Mouse (Mus musculus): ENCODE measurements around the gene Khk. TPM values are rescaled to one million over a fixed set of nuclear protein-coding genes. Genes with fewer than 3 reads are reported as not detected.

Gene Khk
- polyA plus RNA-seq, 1 experiment = 27.8 TPM

GRCm38 (mm10) chr5:30907413-30908059 lies 13.7 kb upstream of the Khk start, which contains the start of gene Ost4:
Ost4 (minus strand) TSS chr5:30907788.
- peaks cover 32% of the 10 kb centered on the region for H3K4me1 ChIP-seq (ENCODE audit: control insufficient read depth, insufficient read depth, insufficient read length, low read length)
- peak within 1 kb of the TSS; percentile 76 for H3K27ac ChIP-seq (replicated peaks; ENCODE audit: low read depth, low read length)
- H3K4me3 ChIP-seq (ENCODE audit: insufficient read depth, low read depth, low read length) = peak within 1 kb of the TSS; percentile 71

DNA sequence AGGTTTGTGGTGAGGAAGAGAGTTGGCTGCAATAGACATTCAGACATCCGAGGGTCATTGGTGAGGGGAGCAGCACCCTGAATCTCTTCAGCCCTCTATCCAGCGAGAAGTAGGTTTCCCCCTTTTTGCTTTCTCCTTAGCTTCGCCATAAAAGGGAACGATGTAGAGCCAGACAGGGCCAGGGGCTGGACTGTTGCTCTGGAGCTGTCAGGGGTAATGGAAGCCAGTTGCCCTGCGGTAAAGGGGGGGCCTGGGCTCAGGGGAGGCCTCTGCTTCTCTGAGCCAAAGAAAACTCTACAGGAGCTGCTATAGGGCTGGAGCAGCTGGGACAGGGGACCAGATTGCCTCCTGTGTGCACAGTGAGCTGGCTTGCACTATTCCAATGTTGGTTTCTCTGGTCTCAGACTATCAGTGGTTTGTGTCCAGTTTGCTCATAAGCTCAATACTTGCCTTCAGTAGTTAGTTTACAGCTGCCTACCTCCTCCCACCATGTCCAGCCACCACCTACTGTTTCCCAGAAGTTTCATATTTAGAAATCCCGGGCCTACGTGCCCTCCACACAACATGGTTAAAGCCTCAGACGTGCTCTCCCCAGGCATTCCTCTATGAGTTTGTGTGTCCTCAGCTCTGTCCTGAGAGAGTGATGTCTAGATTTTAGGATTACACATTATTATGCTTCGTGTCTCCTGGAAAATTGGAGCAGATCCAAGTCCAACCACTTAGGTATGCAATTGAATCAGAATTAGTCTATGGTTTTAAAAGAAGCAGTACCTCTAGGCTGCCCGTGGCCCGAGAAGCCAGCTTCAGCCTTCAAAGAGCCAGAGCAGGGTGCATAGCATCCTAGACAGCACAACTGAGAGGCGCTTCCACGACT lies 12.6 kb upstream of the Khk start:
- H3K4me1 ChIP-seq (ENCODE audit: control insufficient read depth, insufficient read depth, insufficient read length, low read length) = peaks cover 36% of the 10 kb centered on the region
- peak overlapping the region; percentile 76 for H3K27ac ChIP-seq (replicated peaks; ENCODE audit: low read depth, low read length)
- peak overlapping the region; percentile 68 for H3K4me3 ChIP-seq (ENCODE audit: insufficient read depth, low read depth, low read length)

DNA sequence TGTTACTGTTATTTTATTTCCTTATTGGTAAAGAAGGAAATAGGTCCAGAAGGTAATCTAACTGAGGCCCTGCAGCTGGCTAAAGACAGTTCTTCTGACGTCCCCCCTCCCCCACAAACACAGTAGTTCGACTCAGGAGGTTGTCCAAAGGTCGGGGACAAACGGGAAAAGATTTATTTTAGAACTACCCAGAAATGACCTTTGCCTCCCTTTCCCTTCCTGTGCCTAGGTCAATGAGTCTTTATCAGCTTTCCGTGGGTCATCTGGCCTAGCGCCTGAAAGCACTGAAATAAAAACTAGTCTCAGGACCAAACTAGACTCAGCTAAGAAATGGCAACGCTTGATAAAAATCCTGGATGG lies 12.0 kb upstream of the Khk start:
- Histone ChIP-seq H3K4me1 (ENCODE audit: control insufficient read depth, insufficient read depth, insufficient read length, low read length) (peaks cover 42% of the 10 kb centered on the region), H3K4me3 (ENCODE audit: insufficient read depth, low read depth, low read length) (no peak overlapping the region), H3K27ac (replicated peaks; ENCODE audit: low read depth, low read length) (peak overlapping the region; percentile 76)

DNA sequence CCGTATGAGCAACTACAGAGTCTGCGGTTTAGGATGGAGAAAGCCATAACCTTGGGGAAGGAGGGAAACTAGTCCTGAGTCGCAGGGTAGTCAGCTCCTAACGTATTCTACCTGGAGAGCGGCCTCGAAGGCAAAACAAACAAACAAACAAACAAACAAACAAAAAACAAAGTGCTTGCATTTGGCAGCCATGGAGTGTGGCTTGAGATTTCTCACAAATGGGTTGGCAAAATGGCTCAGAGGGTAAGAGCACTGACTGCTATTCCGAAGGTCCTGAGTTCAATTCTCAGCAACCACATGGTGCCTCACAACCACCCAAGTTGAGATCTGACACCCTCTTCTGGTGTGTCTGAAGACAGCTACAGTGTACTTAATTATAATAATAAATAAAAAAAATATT lies 11.4 kb upstream of the Khk start:
- Histone ChIP-seq H3K27ac (replicated peaks; ENCODE audit: low read depth, low read length) (peak overlapping the region; percentile 76), H3K4me3 (ENCODE audit: insufficient read depth, low read depth, low read length) (no peak overlapping the region), H3K4me1 (ENCODE audit: control insufficient read depth, insufficient read depth, insufficient read length, low read length) (peaks cover 46% of the 10 kb centered on the region)

DNA sequence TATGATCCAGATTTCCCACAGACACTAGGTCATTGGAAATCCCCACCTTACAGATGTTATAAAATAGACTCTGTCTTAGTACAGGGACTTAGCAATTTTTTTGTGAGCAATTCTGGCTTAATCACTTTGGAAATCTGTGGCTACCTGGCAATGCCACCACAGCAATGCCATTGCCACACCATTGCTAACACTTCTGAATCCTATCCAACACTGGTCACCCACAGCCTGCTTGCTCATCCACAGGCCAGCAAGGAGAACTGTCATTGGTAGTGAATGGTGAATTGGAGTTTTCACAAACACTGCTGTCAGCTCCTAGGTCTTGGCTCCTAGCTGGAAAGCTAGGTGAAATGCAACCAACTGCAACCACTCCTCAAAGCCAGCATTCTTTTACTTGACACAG lies 10.8 kb upstream of the Khk start:
- peaks cover 52% of the 10 kb centered on the region for H3K4me1 ChIP-seq (ENCODE audit: control insufficient read depth, insufficient read depth, insufficient read length, low read length)
- H3K4me3 ChIP-seq (ENCODE audit: insufficient read depth, low read depth, low read length) = no peak overlapping the region
- no peak overlapping the region for H3K27ac ChIP-seq (replicated peaks; ENCODE audit: low read depth, low read length)

DNA sequence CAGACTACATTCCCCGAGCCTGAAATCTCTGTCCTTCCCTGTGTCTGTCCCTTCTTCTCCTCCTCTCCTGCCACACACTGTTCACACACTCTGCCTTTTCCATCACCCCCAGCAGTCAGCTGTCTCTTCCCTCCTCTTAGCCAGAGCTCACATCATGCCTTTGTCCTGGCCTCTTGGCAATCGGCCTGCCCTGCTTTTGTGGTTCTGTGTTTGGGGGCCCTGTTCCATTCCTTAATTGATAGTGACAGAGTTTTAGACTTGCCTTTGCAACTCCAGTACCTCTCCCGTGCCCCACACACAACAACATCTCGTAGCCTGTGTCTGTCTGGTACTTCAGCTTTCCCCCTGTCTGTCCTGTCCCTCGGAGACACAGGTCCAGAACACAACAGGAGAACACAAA lies 9.1 kb upstream of the Khk start:
- Histone ChIP-seq H3K27ac (replicated peaks; ENCODE audit: low read depth, low read length) (peak overlapping the region; percentile 79), H3K4me1 (ENCODE audit: control insufficient read depth, insufficient read depth, insufficient read length, low read length) (peaks cover 54% of the 10 kb centered on the region), H3K4me3 (ENCODE audit: insufficient read depth, low read depth, low read length) (no peak overlapping the region)

- Histone ChIP-seq H3K4me3 (ENCODE audit: insufficient read depth, low read depth, low read length) (peak within 1 kb of the TSS; percentile 55), H3K27ac (replicated peaks; ENCODE audit: low read depth, low read length) (peak within 1 kb of the TSS; percentile 79), H3K4me1 (ENCODE audit: control insufficient read depth, insufficient read depth, insufficient read length, low read length) (peaks cover 54% of the 10 kb centered on the region)
Observed at GRCm38 (mm10) chr5:30913060-30913841, 8.0 kb upstream of the Khk start, which contains the start of gene Emilin1. Emilin1 (plus strand) TSS chr5:30913402.

- Histone ChIP-seq H3K4me3 (ENCODE audit: insufficient read depth, low read depth, low read length) (peak overlapping the region; percentile 55), H3K4me1 (ENCODE audit: control insufficient read depth, insufficient read depth, insufficient read length, low read length) (peaks cover 45% of the 10 kb centered on the region), H3K27ac (replicated peaks; ENCODE audit: low read depth, low read length) (peak overlapping the region; percentile 79)
Observed at GRCm38 (mm10) chr5:30914101-30914635, 7.1 kb upstream of the Khk start.

DNA sequence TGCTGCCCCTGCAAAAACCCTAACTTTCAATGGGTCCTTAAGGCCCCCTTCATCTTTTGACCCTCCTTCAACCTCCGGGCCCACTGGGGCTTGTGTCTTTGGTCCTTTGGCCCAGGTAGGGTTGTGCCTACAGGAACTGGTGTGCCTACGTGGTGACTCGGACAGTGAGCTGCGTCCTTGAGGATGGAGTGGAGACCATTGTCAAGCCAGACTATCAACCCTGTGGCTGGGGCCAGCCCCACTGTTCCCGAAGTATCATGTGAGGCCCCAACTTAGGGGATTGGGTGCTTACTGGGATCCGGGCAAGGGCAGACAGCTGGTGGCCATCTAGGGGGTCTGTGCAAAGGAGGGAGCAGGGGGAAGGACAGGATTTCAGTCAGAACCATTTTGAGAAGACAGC lies 6.4 kb upstream of the Khk start:
- peaks cover 38% of the 10 kb centered on the region for H3K4me1 ChIP-seq (ENCODE audit: control insufficient read depth, insufficient read depth, insufficient read length, low read length)
- H3K27ac ChIP-seq (replicated peaks; ENCODE audit: low read depth, low read length) = peak overlapping the region; percentile 79
- peak overlapping the region; percentile 55 for H3K4me3 ChIP-seq (ENCODE audit: insufficient read depth, low read depth, low read length)

DNA sequence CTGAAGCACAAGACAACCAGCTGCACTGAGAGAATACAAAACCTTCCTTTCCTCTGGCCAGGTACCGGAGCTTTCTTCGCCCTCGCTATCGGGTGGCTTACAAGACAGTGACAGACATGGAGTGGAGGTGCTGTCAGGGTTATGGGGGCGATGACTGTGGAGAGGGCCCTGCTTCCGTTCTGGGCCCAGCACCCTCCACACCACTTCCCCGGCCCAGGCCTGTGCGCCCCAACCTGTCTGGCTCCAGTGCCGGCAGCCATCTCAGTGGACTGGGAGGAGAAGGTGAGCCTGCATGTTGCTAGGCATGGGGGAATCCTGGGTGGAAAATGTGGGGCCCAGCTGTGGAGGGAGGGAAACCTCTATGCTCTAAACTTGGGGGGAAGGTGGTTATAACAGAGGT lies 5.8 kb upstream of the Khk start:
- peak overlapping the region; percentile 79 for H3K27ac ChIP-seq (replicated peaks; ENCODE audit: low read depth, low read length)
- H3K4me1 ChIP-seq (ENCODE audit: control insufficient read depth, insufficient read depth, insufficient read length, low read length) = peaks cover 34% of the 10 kb centered on the region
- peak overlapping the region; percentile 55; the same call in 1 of the 2 replicates for H3K4me3 ChIP-seq (ENCODE audit: insufficient read depth, low read depth, low read length)

- Histone ChIP-seq H3K27ac (replicated peaks; ENCODE audit: low read depth, low read length) (peak overlapping the region; percentile 86), H3K4me3 (ENCODE audit: insufficient read depth, low read depth, low read length) (no peak overlapping the region), H3K4me1 (ENCODE audit: control insufficient read depth, insufficient read depth, insufficient read length, low read length) (peaks cover 29% of the 10 kb centered on the region)
Observed at GRCm38 (mm10) chr5:30915974-30916433, 5.2 kb upstream of the Khk start.

GRCm38 (mm10) chr5:30916841-30917240 lies 4.4 kb upstream of the Khk start:
- H3K4me1 ChIP-seq (ENCODE audit: control insufficient read depth, insufficient read depth, insufficient read length, low read length) = peaks cover 29% of the 10 kb centered on the region
- H3K27ac ChIP-seq (replicated peaks; ENCODE audit: low read depth, low read length) = peak overlapping the region; percentile 86
- no peak overlapping the region for H3K4me3 ChIP-seq (ENCODE audit: insufficient read depth, low read depth, low read length)

DNA sequence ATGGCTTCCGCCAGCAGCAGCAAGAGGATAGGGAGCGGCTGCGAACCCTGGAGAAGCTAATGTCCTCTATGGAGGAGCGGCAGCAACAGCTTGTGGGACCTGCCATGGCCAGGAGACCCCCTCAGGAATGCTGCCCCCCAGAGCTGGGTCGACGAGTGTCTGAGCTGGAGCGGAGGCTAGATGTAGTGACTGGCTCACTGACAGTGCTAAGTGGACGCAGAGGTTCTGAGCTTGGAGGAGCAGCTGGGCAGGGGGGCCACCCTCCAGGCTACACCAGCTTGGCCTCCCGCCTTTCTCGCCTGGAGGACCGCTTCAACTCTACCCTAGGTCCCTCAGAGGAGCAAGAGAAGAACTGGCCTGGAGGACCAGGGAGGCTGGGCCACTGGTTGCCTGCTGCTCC lies 3.9 kb upstream of the Khk start:
- Histone ChIP-seq H3K4me3 (ENCODE audit: insufficient read depth, low read depth, low read length) (no peak overlapping the region), H3K4me1 (ENCODE audit: control insufficient read depth, insufficient read depth, insufficient read length, low read length) (peaks cover 30% of the 10 kb centered on the region), H3K27ac (replicated peaks; ENCODE audit: low read depth, low read length) (no peak overlapping the region)

DNA sequence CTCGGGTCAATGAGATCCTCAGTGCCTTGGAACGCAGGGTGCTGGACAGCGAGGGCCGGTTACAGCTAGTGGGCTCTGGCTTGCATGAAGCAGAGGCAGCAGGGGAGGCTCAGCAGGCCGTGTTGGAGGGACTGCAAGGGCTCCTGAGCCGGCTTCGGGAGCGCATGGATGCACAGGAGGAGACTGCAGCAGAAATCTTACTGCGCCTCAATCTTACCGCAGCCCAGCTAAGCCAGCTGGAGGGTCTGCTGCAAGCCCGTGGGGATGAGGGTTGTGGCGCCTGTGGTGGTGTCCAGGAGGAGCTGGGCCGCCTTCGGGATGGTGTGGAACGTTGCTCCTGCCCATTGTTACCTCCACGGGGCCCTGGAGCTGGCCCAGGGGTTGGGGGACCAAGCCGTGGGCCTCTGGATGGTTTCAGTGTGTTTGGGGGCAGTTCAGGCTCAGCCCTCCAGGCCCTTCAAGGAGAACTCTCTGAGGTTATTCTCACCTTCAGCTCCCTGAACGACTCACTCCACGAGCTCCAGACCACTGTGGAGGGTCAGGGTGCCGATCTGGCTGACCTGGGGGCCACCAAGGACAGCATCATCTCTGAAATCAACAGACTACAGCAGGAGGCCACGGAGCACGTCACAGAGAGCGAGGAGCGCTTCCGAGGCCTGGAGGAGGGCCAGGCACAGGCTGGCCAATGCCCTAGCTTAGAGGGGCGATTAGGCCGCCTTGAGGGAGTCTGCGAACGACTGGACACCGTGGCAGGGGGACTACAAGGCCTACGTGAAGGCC lies 3.1 kb upstream of the Khk start:
- Histone ChIP-seq H3K27ac (replicated peaks; ENCODE audit: low read depth, low read length) (no peak overlapping the region), H3K4me3 (ENCODE audit: insufficient read depth, low read depth, low read length) (no peak overlapping the region), H3K4me1 (ENCODE audit: control insufficient read depth, insufficient read depth, insufficient read length, low read length) (peaks cover 26% of the 10 kb centered on the region)

Measured in brown adipose tissue, adult 24 weeks (tissue).